Mouse (Mus musculus) adrenal gland (tissue): Measurements from ENCODE around the gene Zfp106.

ENCODE experiments used
- intact Hi-C: fragments of 180-260 bp; cut with DNase I; formaldehyde crosslinking; loops from one replicate; pipeline ENCODE4 v1.15.1; 2025

Gene Zfp106

GRCm38 (mm10) chr2:120478600-120478999, 85.0 kb downstream of the Zfp106 start:
- intact Hi-C loops, result loop anchor here (2.0 kb wide), 1 partner anchor 192 kb away; no protein-coding TSS in a partner anchor

GRCm38 (mm10) chr2:120476277-120477087, 87.2 kb downstream of the Zfp106 start:
- intact Hi-C loops, result no loop called here

- intact Hi-C loops, result loop anchor here (5.0 kb wide), 1 partner anchor 396 kb away; no protein-coding TSS in a partner anchor
These were observed 92.8 kb downstream of the Zfp106 start for GRCm38 (mm10) chr2:120470856-120471255.

- intact Hi-C loops, result loop anchor here (5.0 kb wide), 1 partner anchor 398 kb away; no protein-coding TSS in a partner anchor
These were observed 93.9 kb downstream of the Zfp106 start for GRCm38 (mm10) chr2:120469715-120470114.

GRCm38 (mm10) chr2:120469220-120469619, 94.4 kb downstream of the Zfp106 start:
- intact Hi-C loops, result no loop called here

- intact Hi-C loops, result no loop called here
These were observed 95.6 kb downstream of the Zfp106 start for GRCm38 (mm10) chr2:120468011-120468410.

GRCm38 (mm10) chr2:120465397-120465785, 98.3 kb downstream of the Zfp106 start:
- intact Hi-C loops, result no loop called here

- intact Hi-C loops, result no loop called here
These were observed 98.8 kb downstream of the Zfp106 start for GRCm38 (mm10) chr2:120464732-120465396.

GRCm38 (mm10) chr2:120464091-120464490, 99.6 kb downstream of the Zfp106 start:
- intact Hi-C loops, result no loop called here

GRCm38 (mm10) chr2:120463328-120463727, 100.3 kb downstream of the Zfp106 start:
- intact Hi-C loops, result no loop called here

- intact Hi-C loops, result no loop called here
These were observed 103.4 kb downstream of the Zfp106 start for GRCm38 (mm10) chr2:120460216-120460615.
